Mouse (Mus musculus): ENCODE results near the gene Scp2.
"Not testable (repeated sequence)": the region's sequence is repeated elsewhere in the genome, so short reads cannot be mapped to it uniquely, and the experiment has no call there.

The Scp2 gene

GRCm38 (mm10) chr4:108144880-108145279, at the start of gene Scp2:
Scp2 (minus strand) TSS chr4:108144998.
- DNase-seq = no peak

- DNase-seq = no peak
Observed at GRCm38 (mm10) chr4:108192821-108193323, 48.1 kb upstream of the Scp2 start.

- DNase-seq = no peak
Observed at GRCm38 (mm10) chr4:108182278-108182677, 37.5 kb upstream of the Scp2 start.

- no peak for DNase-seq
Observed at GRCm38 (mm10) chr4:108168056-108168455, 23.3 kb upstream of the Scp2 start.

GRCm38 (mm10) chr4:108166874-108167273, 22.1 kb upstream of the Scp2 start:
- no peak for DNase-seq

GRCm38 (mm10) chr4:108165152-108165895, 20.5 kb upstream of the Scp2 start, which contains the start of gene Echdc2:
Echdc2 (plus strand) TSS chr4:108165437.
- DNase-seq = peak; percentile 54

- no peak for DNase-seq
Observed at GRCm38 (mm10) chr4:108163291-108163690, 18.5 kb upstream of the Scp2 start.

- no peak for DNase-seq
Observed at GRCm38 (mm10) chr4:108161936-108162335, 17.1 kb upstream of the Scp2 start.

- DNase-seq = not testable (repeated sequence)
Observed at GRCm38 (mm10) chr4:108155141-108155540, 10.3 kb upstream of the Scp2 start.

- not testable (repeated sequence) for DNase-seq
Observed at GRCm38 (mm10) chr4:108145554-108145953, 756 bp upstream of the Scp2 start.

GRCm38 (mm10) chr4:108143778-108144177, 1.0 kb downstream of the Scp2 start:
- no peak for DNase-seq

- DNase-seq = not testable (repeated sequence)
Observed at GRCm38 (mm10) chr4:108143178-108143577, 1.6 kb downstream of the Scp2 start.

- DNase-seq = no peak
Observed at GRCm38 (mm10) chr4:108136938-108137337, 7.9 kb downstream of the Scp2 start.

- DNase-seq = no peak
Observed at GRCm38 (mm10) chr4:108130452-108130851, 14.3 kb downstream of the Scp2 start.

GRCm38 (mm10) chr4:108128339-108128738, 16.5 kb downstream of the Scp2 start:
- no peak for DNase-seq

- DNase-seq = no peak
Observed at GRCm38 (mm10) chr4:108127516-108127915, 17.3 kb downstream of the Scp2 start.

- no peak for DNase-seq
Observed at GRCm38 (mm10) chr4:108126260-108126659, 18.5 kb downstream of the Scp2 start.

- DNase-seq = no peak
Observed at GRCm38 (mm10) chr4:108124104-108124503, 20.7 kb downstream of the Scp2 start.

GRCm38 (mm10) chr4:108117924-108118876, 26.6 kb downstream of the Scp2 start:
- DNase-seq = peak; percentile 97

GRCm38 (mm10) chr4:108117488-108117887, 27.3 kb downstream of the Scp2 start:
- DNase-seq = peak; percentile 10

GRCm38 (mm10) chr4:108116466-108116865, 28.3 kb downstream of the Scp2 start:
- peak; percentile 5 for DNase-seq

GRCm38 (mm10) chr4:108110706-108111105, 34.1 kb downstream of the Scp2 start:
- no peak for DNase-seq

GRCm38 (mm10) chr4:108109728-108110127, 35.1 kb downstream of the Scp2 start:
- DNase-seq = no peak
